Mouse (Mus musculus) forebrain, embryonic 14.5 days (tissue): ENCODE measurements around the gene Samd8. TPM values are rescaled to one million over a fixed set of nuclear protein-coding genes. Genes with fewer than 3 reads are reported as not detected.

ENCODE experiments used
- ATAC-seq: fragments of 200-750 bp; cut with Nextera tagmentation; 2 replicates; pipeline ENCODE4 v1.8.0; 2017; ENCODE audit warnings: mild to moderate bottlenecking, moderate library complexity
- DNase-seq: peaks from one replicate; pipeline ENCODE4 v3.0.0-alpha.2; 2015; ENCODE audit warnings: low spot score
- H3K27ac ChIP-seq: fragments of 300-500 bp; sonication (generic); 2 replicates; pipeline ENCODE4 v1.5.1; 2014; ENCODE audit warnings: low read depth, mild to moderate bottlenecking, control low read depth, low read length, moderate library complexity
- H3K27me3 ChIP-seq: fragments of 300-500 bp; sonication (generic); replicated peaks from 2 replicates; pipeline ENCODE4 v1.6.1; 2014; ENCODE audit warnings: low read length, control low read depth, mixed read lengths; ENCODE audit not compliant: control insufficient read depth, insufficient read depth
- H3K36me3 ChIP-seq: fragments of 300-500 bp; sonication (generic); 2 replicates; pipeline ENCODE4 v1.6.1; 2014; ENCODE audit warnings: low read length, control low read depth; ENCODE audit not compliant: control insufficient read depth, insufficient read depth
- H3K4me1 ChIP-seq: fragments of 300-500 bp; sonication (generic); 2 replicates; pipeline ENCODE4 v1.6.1; 2014; ENCODE audit warnings: antibody characterized with exemption, low read length, control low read depth; ENCODE audit not compliant: control insufficient read depth, insufficient read depth
- H3K4me2 ChIP-seq: fragments of 300-500 bp; sonication (generic); 2 replicates; pipeline ENCODE4 v1.6.1; 2014; ENCODE audit warnings: mild to moderate bottlenecking, control low read depth, low read length
- H3K4me3 ChIP-seq: fragments of 300-500 bp; sonication (generic); 2 replicates; pipeline ENCODE4 v1.5.1; 2014; ENCODE audit warnings: low read depth, low read length, control low read depth
- H3K9ac ChIP-seq: fragments of 300-500 bp; sonication (generic); 2 replicates; pipeline ENCODE4 v1.6.1; 2014; ENCODE audit warnings: mild to moderate bottlenecking, low read length, control low read depth, moderate library complexity
- H3K9me3 ChIP-seq: fragments of 300-500 bp; sonication (generic); replicated peaks from 2 replicates; pipeline ENCODE4 v1.6.1; 2016; ENCODE audit warnings: low read length, control low read depth, mixed read lengths; ENCODE audit not compliant: control insufficient read depth
- WGBS: fragments of 180-500 bp; shearing (Covaris S2); extraction: QIAGEN DNeasy Blood & Tissue Kit; methylation state at CpG from one replicate; pipeline ENCODE4 v1.1.7; 2014; 5-methylcytosine and 5-hydroxymethylcytosine counted together
- polyA plus RNA-seq: library from polyadenylated mRNA; unstranded; fragments of >200 nt; fragmentation: Nextera tagmentation; extraction: Ambion mirVana; gene quantifications from 2 replicates; pipeline ENCODE4 v1.2.1, GENCODE M21; 2014

Gene Samd8
- polyA plus RNA-seq, 1 experiment from 2014 or later, result 18.9 TPM

DNA sequence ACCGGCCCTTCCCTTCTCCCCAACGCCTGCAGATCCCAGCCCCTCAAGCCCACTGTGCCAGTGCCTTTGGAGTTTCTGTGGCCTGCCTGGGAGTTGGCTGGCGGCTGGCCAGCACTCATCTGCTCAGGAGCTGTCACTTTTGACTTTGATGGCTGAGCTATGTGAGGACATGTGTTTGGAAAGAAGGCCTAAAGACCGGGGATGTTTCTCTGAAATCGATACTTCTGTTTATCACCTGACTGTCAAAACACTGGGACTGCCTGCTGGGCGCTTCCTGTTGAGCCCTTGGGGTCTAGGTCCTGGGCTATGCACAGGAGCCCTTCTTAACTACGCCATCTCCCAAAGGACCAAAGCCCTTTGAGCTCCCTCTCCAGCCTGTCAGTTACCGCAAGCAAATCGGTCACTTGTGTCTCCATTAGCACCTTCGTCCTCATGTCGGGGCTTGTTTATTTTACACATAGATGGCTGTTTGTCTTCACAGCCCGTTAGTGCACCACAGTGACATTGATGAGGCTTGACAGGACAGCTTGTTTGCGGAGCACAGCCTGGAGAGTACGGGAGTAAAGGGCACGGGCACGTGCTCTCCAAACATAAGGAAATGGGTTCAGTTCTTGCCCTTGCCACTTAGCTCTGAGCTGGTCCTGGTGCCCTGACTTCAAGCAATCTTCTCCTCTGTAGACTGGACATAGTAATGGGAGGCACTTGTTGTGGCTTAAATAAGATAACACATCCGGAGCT is 30.5 kb upstream of the Samd8 start:
- H3K9me3 ChIP-seq, result no peaks in the 10 kb centered on the region
- no peak overlapping the region for H3K4me2 ChIP-seq
- ATAC-seq (peak; percentile 72), DNase-seq (peak; percentile 71)
- H3K4me1 ChIP-seq, result peaks cover 7% of the 10 kb centered on the region
- no peak overlapping the region for H3K9ac ChIP-seq
- H3K4me3 ChIP-seq, result no peak overlapping the region
- H3K27me3 ChIP-seq, result no peaks in the 10 kb centered on the region
- WGBS, result 37% methylated on average over 17 of the region's 17 CpGs
- H3K27ac ChIP-seq, result 0 out of 2 replicates have a peak overlapping the region, but pooled peaks have one; percentile 21
- H3K36me3 ChIP-seq, result no peaks in the 10 kb centered on the region

DNA sequence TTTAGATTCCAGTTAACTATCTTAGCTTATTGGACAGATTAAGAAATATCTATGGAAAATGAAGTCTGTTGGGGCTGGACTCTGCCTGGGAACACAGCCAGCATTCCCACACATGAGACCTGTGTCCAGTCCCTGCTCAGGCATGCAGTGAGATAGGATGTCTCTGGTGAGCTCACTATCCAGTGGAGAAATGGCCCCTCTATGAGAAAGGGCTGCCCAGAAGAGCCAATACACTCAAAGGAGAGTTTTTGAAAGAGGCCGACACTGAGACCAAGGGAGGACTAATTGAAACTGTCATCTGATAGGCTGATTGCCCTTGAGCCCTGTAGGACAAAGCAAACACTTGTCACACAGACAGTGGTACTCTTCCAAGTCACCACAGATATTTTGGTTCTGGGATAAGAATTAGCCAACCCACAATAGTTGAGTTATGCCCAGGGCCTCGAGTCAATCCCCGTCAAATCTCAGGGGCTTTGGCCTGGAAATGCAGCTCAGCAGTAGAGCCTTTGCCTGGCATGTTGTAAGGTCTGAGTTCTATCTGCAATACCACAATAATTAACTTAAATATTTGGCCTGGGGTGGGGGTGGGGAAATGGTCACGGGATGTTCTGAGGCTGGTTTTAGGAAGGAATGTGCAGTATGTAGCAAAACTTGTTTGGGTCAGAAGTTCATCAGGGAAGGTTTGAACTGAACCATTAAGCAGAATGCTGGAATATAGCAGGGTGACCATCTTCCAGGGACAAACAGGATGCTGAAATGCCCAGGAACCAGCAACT is 29.7 kb upstream of the Samd8 start:
- WGBS, result 87% methylated on average over 4 of the region's 4 CpGs
- H3K9me3 ChIP-seq, result no peaks in the 10 kb centered on the region
- H3K4me3 ChIP-seq, result no peak overlapping the region
- ATAC-seq, result no peak
- H3K9ac ChIP-seq, result no peak overlapping the region
- H3K36me3 ChIP-seq, result no peaks in the 10 kb centered on the region
- peaks cover 7% of the 10 kb centered on the region for H3K4me1 ChIP-seq
- no peaks in the 10 kb centered on the region for H3K27me3 ChIP-seq
- H3K4me2 ChIP-seq, result no peak overlapping the region
- no peak overlapping the region for H3K27ac ChIP-seq
- DNase-seq, result no peak

GRCm38 (mm10) chr14:21722021-21722698 is 28.2 kb upstream of the Samd8 start:
- Histone ChIP-seq H3K27me3 (no peaks in the 10 kb centered on the region), H3K4me1 (peaks cover 7% of the 10 kb centered on the region), H3K4me2 (no peak overlapping the region), H3K9ac (no peak overlapping the region), H3K4me3 (no peak overlapping the region), H3K27ac (no peak overlapping the region), H3K9me3 (no peaks in the 10 kb centered on the region), H3K36me3 (no peaks in the 10 kb centered on the region)
- ATAC-seq (no peak), DNase-seq (no peak)
- WGBS, result 44% methylated on average over 8 of the region's 8 CpGs

DNA sequence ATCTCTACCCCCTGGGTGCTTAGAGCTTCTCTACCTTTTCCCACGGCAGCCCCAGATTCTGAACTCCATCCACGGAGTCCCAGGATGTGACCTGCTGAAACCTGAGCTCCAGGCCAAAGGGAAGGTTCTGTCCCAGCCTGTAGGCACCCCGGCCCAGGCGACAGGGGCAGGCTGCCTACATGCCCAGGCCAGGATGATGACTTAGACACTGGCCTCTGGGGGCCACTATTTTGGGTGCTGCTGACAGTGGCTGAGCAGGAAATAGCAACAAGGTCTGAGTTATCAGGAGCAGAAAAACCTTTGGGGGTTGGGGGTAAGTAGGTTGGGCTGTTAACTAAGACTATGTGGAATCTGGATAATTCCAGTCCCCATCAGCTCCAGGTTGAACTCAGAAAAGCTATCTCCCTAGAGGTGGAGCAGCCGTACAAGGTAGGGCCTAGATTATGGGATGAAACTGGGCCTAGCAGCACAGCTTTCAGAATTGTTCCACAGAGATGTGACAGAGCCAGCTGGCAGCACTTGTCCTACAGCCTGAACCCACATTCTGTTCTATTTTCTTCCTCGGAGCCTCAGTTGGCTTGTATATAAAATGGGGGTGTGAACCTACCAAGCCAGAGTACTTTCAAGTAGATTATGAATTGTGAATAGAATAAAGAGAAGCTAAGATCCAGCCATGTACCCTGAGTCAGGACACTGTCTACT is 21.1 kb upstream of the Samd8 start:
- no peak for DNase-seq
- H3K9ac ChIP-seq, result no peak overlapping the region
- H3K4me2 ChIP-seq, result no peak overlapping the region
- H3K27ac ChIP-seq, result no peak overlapping the region
- no peaks in the 10 kb centered on the region for H3K4me1 ChIP-seq
- no peaks in the 10 kb centered on the region for H3K27me3 ChIP-seq
- no peaks in the 10 kb centered on the region for H3K9me3 ChIP-seq
- 78% methylated on average over 6 of the region's 6 CpGs for WGBS
- no peak for ATAC-seq
- no peaks in the 10 kb centered on the region for H3K36me3 ChIP-seq
- no peak overlapping the region for H3K4me3 ChIP-seq

DNA sequence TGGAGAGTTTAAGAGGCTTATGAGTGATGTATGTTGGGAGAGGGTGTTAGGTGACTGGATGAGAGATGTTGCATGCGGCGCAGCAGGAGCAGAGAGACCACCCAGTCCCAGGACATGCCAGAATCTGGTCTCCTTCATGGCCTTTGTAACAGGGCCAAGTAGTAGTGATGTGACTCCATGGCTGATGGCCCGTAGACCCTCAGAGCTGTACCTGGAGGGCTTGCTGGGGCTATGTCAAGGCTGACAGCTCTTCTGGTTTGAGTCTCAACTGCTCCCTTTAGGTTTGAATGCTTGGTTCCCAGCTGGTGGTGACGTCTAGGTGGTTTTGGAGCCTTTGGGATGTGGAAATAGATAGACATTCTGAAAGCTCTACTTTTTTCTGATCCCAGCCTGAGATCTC is 20.4 kb upstream of the Samd8 start:
- H3K4me3 ChIP-seq, result no peak overlapping the region

DNA sequence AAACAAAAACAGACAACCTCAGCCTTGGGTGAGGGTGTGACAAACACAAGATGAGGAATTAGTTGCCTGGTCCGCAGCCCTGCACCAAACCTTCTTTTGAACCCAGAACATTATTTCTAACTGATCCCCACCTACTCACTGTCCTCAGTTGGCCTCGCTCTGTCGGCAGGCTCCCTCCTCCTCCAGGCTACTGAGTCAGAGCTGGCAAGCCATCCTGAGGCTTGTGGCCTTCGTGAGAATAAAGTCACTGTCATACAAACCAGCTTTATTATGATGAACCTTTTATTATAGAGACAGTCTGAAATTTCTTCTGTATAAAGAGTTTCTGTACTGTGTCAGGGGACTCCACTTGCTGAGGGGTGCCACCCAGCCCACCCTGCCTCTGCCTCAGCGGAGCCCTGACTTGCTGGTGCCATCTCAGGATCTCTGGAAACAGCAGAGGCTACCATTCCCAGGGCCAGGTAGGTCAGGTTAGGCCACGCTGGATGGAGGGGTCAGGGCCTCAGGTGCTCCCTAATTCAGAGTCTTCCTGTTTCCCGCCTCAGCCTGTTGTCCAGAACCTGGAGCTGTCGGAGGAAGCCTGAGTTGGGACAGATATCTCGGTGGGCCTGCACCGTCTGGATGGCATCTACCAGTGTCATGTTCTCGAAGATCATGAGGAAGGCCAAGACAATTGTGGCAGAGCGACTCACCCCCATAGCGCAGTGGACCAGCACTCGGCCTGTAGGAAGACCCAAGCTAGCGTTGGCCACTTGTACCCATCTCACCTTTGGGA is 17.0 kb upstream of the Samd8 start:
- no peaks in the 10 kb centered on the region for H3K36me3 ChIP-seq
- H3K27me3 ChIP-seq, result no peaks in the 10 kb centered on the region
- H3K4me3 ChIP-seq, result no peak overlapping the region
- no peak for DNase-seq
- H3K4me1 ChIP-seq, result no peaks in the 10 kb centered on the region
- H3K27ac ChIP-seq, result no peak overlapping the region
- 93% methylated on average over 15 of the region's 15 CpGs for WGBS
- H3K9ac ChIP-seq, result no peak overlapping the region
- H3K9me3 ChIP-seq, result no peaks in the 10 kb centered on the region
- no peak overlapping the region for H3K4me2 ChIP-seq
- no peak for ATAC-seq

More for the DNA sequence above, 20.4 kb upstream of the Samd8 start:
- H3K4me2 ChIP-seq, result no peak overlapping the region
- DNase-seq (no peak), ATAC-seq (no peak)
- no peaks in the 10 kb centered on the region for H3K4me1 ChIP-seq
- H3K27ac ChIP-seq, result no peak overlapping the region
- no peaks in the 10 kb centered on the region for H3K27me3 ChIP-seq
- H3K36me3 ChIP-seq, result no peaks in the 10 kb centered on the region
- 93% methylated on average over 4 of the region's 4 CpGs for WGBS
- H3K9ac ChIP-seq, result no peak overlapping the region
- H3K9me3 ChIP-seq, result no peaks in the 10 kb centered on the region

- Histone ChIP-seq H3K4me3 (no peak overlapping the region), H3K9ac (no peak overlapping the region), H3K27ac (no peak overlapping the region), H3K4me1 (no peaks in the 10 kb centered on the region), H3K27me3 (no peaks in the 10 kb centered on the region), H3K9me3 (no peaks in the 10 kb centered on the region), H3K36me3 (no peaks in the 10 kb centered on the region), H3K4me2 (no peak overlapping the region)
- ATAC-seq (no peak), DNase-seq (no peak)
- WGBS, result 95% methylated on average over 7 of the region's 7 CpGs
These were observed 10.0 kb upstream of the Samd8 start for GRCm38 (mm10) chr14:21740345-21740744.

- H3K36me3 ChIP-seq, result no peaks in the 10 kb centered on the region
- no peak overlapping the region for H3K27ac ChIP-seq
- H3K4me2 ChIP-seq, result no peak overlapping the region
- ATAC-seq (peak; percentile 9; the same call in 1 of the 2 replicates), DNase-seq (no peak)
- H3K4me3 ChIP-seq, result no peak overlapping the region
- H3K4me1 ChIP-seq, result no peaks in the 10 kb centered on the region
- WGBS, result 91% methylated on average over 3 of the region's 3 CpGs
- H3K9ac ChIP-seq, result no peak overlapping the region; the same call in 1 of the 2 replicates
- no peaks in the 10 kb centered on the region for H3K27me3 ChIP-seq
- H3K9me3 ChIP-seq, result no peaks in the 10 kb centered on the region
These were observed 9.0 kb upstream of the Samd8 start for GRCm38 (mm10) chr14:21741314-21741713.
